Mouse (Mus musculus) midbrain, embryonic 14.5 days (tissue): ENCODE results near the gene Cacna1e. TPM values are rescaled to one million over a fixed set of nuclear protein-coding genes. Genes with fewer than 3 reads are reported as not detected.

Source experiments
- ATAC-seq: fragments of 200-750 bp; cut with Nextera tagmentation; 2 replicates; pipeline ENCODE4 v1.8.0; 2017; ENCODE audit warnings: moderate number of reproducible peaks, moderate library complexity; ENCODE audit not compliant: low FRiP score, low TSS enrichment
- DNase-seq: peaks from one replicate; pipeline ENCODE4 v3.0.0-alpha.2; 2015
- H3K27ac ChIP-seq: fragments of 300-500 bp; sonication (generic); replicated peaks from 2 replicates; pipeline ENCODE4 v1.5.1; 2014; ENCODE audit warnings: mild to moderate bottlenecking, low read depth, low read length, moderate library complexity
- H3K27me3 ChIP-seq: fragments of 300-500 bp; sonication (generic); 2 replicates; pipeline ENCODE4 v1.6.1; 2014; ENCODE audit warnings: low read length, control low read depth, mixed read lengths; ENCODE audit not compliant: control insufficient read depth, insufficient read depth
- H3K36me3 ChIP-seq: fragments of 300-500 bp; sonication (generic); 2 replicates; pipeline ENCODE4 v1.6.1; 2014; ENCODE audit warnings: low read length, control low read depth; ENCODE audit not compliant: control insufficient read depth, insufficient read depth
- H3K4me1 ChIP-seq: fragments of 300-500 bp; sonication (generic); 2 replicates; pipeline ENCODE4 v1.6.1; 2014; ENCODE audit warnings: mild to moderate bottlenecking, antibody characterized with exemption, low read length, control low read depth; ENCODE audit not compliant: control insufficient read depth, insufficient read depth
- H3K4me2 ChIP-seq: fragments of 300-500 bp; sonication (generic); 2 replicates; pipeline ENCODE4 v1.6.1; 2014; ENCODE audit warnings: mild to moderate bottlenecking, low read length, moderate library complexity
- H3K4me3 ChIP-seq: fragments of 300-500 bp; sonication (generic); replicated peaks from 2 replicates; pipeline ENCODE4 v1.5.1; 2014; ENCODE audit warnings: low read depth, low read length
- H3K9ac ChIP-seq: fragments of 300-500 bp; sonication (generic); replicated peaks from 2 replicates; pipeline ENCODE4 v1.6.1; 2014; ENCODE audit warnings: mild to moderate bottlenecking, low read length, moderate library complexity
- H3K9me3 ChIP-seq: fragments of 300-500 bp; sonication (generic); 2 replicates; pipeline ENCODE4 v1.6.1; 2016; ENCODE audit warnings: low read length, control low read depth, mixed read lengths; ENCODE audit not compliant: control insufficient read depth
- WGBS: fragments of 180-500 bp; shearing (Covaris S2); extraction: QIAGEN DNeasy Blood & Tissue Kit; methylation state at CpG from one replicate; pipeline ENCODE4 v1.1.7; 2014; 5-methylcytosine and 5-hydroxymethylcytosine counted together
- polyA plus RNA-seq: library from polyadenylated mRNA; unstranded; fragments of >200 nt; fragmentation: Nextera tagmentation; extraction: Ambion mirVana; gene quantifications from 2 replicates; pipeline ENCODE4 v1.2.1, GENCODE M21; 2014

The Cacna1e gene
- polyA plus RNA-seq, 1 experiment from 2014 or later = 16.8 TPM

GRCm38 (mm10) chr1:154752081-154752480, 132.2 kb downstream of the Cacna1e start:
- no peak overlapping the region for H3K27ac ChIP-seq
- H3K4me3 ChIP-seq = no peak overlapping the region
- WGBS = 81% methylated on average over 2 of the region's 2 CpGs
- no peak overlapping the region for H3K4me2 ChIP-seq
- no peak for DNase-seq
- H3K4me1 ChIP-seq = no peaks in the 10 kb centered on the region
- H3K27me3 ChIP-seq = no peaks in the 10 kb centered on the region
- H3K36me3 ChIP-seq = no peaks in the 10 kb centered on the region
- H3K9me3 ChIP-seq = no peaks in the 10 kb centered on the region
- ATAC-seq = no peak
- no peak overlapping the region for H3K9ac ChIP-seq

DNA sequence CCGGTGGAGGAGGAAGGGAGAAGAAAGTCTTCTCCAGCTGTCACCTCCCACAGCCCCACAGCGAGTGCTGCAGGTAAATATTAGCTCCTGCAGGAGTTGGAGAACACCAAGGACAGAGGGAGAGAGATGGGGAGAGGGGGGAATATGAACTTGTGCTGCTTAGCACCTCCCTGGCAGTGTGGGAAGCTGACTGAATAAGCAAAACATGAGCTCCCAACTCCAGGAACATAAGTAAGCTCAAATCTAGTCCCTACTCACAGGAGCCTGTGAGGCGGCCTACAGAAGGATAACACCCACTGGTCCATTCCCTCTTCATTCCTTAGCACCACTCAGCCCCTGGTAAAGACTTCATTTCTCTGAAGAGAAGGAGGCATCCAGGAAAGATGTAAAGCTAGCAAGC, 135.8 kb downstream of the Cacna1e start:
- WGBS = 84% methylated on average over 3 of the region's 3 CpGs
- ATAC-seq = no peak
- Histone ChIP-seq H3K27me3 (no peaks in the 10 kb centered on the region), H3K9ac (no peak overlapping the region), H3K4me2 (no peak overlapping the region), H3K36me3 (no peaks in the 10 kb centered on the region), H3K4me1 (no peaks in the 10 kb centered on the region), H3K9me3 (no peaks in the 10 kb centered on the region), H3K27ac (no peak overlapping the region), H3K4me3 (no peak overlapping the region)
- no peak for DNase-seq

GRCm38 (mm10) chr1:154745241-154745640, 139.1 kb downstream of the Cacna1e start:
- ATAC-seq (no peak), DNase-seq (no peak)
- no peaks in the 10 kb centered on the region for H3K27me3 ChIP-seq
- H3K9ac ChIP-seq = no peak overlapping the region
- no peaks in the 10 kb centered on the region for H3K36me3 ChIP-seq
- H3K4me2 ChIP-seq = no peak overlapping the region
- 90% methylated on average over 6 of the region's 6 CpGs for WGBS
- H3K4me3 ChIP-seq = no peak overlapping the region
- no peaks in the 10 kb centered on the region for H3K9me3 ChIP-seq
- no peak overlapping the region for H3K27ac ChIP-seq
- H3K4me1 ChIP-seq = no peaks in the 10 kb centered on the region

- Histone ChIP-seq H3K27ac (no peak overlapping the region), H3K4me1 (0 out of 2 replicates have a peak, but pooled peaks cover 4% of the 10 kb centered on the region), H3K9ac (no peak overlapping the region), H3K36me3 (no peaks in the 10 kb centered on the region), H3K4me2 (no peak overlapping the region), H3K27me3 (peaks cover 19% of the 10 kb centered on the region; the same call in 1 of the 2 replicates), H3K4me3 (no peak overlapping the region), H3K9me3 (no peaks in the 10 kb centered on the region)
- no peak for ATAC-seq
- DNase-seq = no peak
- WGBS = 70% methylated on average over 7 of the region's 7 CpGs
These were observed 153.8 kb downstream of the Cacna1e start for GRCm38 (mm10) chr1:154730411-154730961.

GRCm38 (mm10) chr1:154729269-154729980, 154.9 kb downstream of the Cacna1e start:
- DNase-seq (peak; percentile 96), ATAC-seq (no peak)
- 63% methylated on average over 6 of the region's 6 CpGs for WGBS
- Histone ChIP-seq H3K9me3 (no peaks in the 10 kb centered on the region), H3K4me2 (no peak overlapping the region), H3K9ac (no peak overlapping the region), H3K4me3 (no peak overlapping the region), H3K36me3 (no peaks in the 10 kb centered on the region), H3K27ac (no peak overlapping the region), H3K27me3 (peaks cover 29% of the 10 kb centered on the region; the same call in 1 of the 2 replicates), H3K4me1 (peaks cover 14% of the 10 kb centered on the region)

GRCm38 (mm10) chr1:154728682-154729081, 155.6 kb downstream of the Cacna1e start:
- no peak overlapping the region for H3K4me2 ChIP-seq
- 35% methylated on average over 5 of the region's 5 CpGs for WGBS
- DNase-seq (no peak), ATAC-seq (no peak)
- peaks cover 29% of the 10 kb centered on the region; the same call in 1 of the 2 replicates for H3K27me3 ChIP-seq
- H3K36me3 ChIP-seq = no peaks in the 10 kb centered on the region
- H3K4me1 ChIP-seq = peaks cover 22% of the 10 kb centered on the region
- no peak overlapping the region for H3K9ac ChIP-seq
- no peaks in the 10 kb centered on the region for H3K9me3 ChIP-seq
- H3K4me3 ChIP-seq = no peak overlapping the region
- no peak overlapping the region for H3K27ac ChIP-seq

DNA sequence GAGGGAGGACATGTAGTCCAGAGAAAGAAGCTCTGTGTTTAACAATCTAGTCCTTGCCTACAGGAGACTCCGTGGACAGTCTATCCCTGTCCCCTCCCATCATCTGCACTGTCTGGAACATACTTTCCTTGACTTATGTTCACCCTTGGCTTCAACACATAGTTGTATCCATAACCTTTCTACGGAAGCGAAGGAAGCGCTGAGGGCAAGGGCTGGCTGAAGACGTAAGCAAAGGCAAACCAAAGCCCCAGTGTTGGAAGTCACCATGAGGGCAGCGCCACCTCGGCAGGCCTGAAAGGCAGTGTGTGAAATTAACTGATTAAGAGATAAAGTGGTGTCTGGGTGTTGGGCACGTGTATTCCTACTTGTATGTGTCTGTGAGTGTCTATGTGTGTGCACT, 156.6 kb downstream of the Cacna1e start:
- ATAC-seq = no peak
- WGBS = 90% methylated on average over 8 of the region's 8 CpGs
- peaks cover 29% of the 10 kb centered on the region; the same call in 1 of the 2 replicates for H3K27me3 ChIP-seq
- no peak overlapping the region for H3K4me2 ChIP-seq
- no peaks in the 10 kb centered on the region for H3K36me3 ChIP-seq
- no peak for DNase-seq
- no peak overlapping the region for H3K27ac ChIP-seq
- H3K4me1 ChIP-seq = peaks cover 25% of the 10 kb centered on the region
- H3K9ac ChIP-seq = no peak overlapping the region
- no peak overlapping the region for H3K4me3 ChIP-seq
- no peaks in the 10 kb centered on the region for H3K9me3 ChIP-seq

GRCm38 (mm10) chr1:154726361-154727161, 157.7 kb downstream of the Cacna1e start:
- DNase-seq (peak; percentile 87), ATAC-seq (peak; percentile 59)
- H3K27me3 ChIP-seq = peaks cover 29% of the 10 kb centered on the region; the same call in 1 of the 2 replicates
- H3K27ac ChIP-seq = peak overlapping the region; percentile 60
- H3K4me2 ChIP-seq = peak overlapping the region; percentile 93
- H3K9me3 ChIP-seq = no peaks in the 10 kb centered on the region
- peak overlapping the region; percentile 66 for H3K9ac ChIP-seq
- H3K4me1 ChIP-seq = peaks cover 29% of the 10 kb centered on the region
- under 1% methylated on average over 45 of the region's 45 CpGs for WGBS
- no peaks in the 10 kb centered on the region for H3K36me3 ChIP-seq
- H3K4me3 ChIP-seq = peak overlapping the region; percentile 59
